Mouse (Mus musculus) CD4-positive, CD25-positive, alpha-beta regulatory T cell, adult 4 months (primary cell): ENCODE data around the gene Pogk. TPM values are rescaled to one million over a fixed set of nuclear protein-coding genes. Genes with fewer than 3 reads are reported as not detected.

Source experiments
- ATAC-seq: one replicate; pipeline ENCODE4 v1.8.0; 2017
- polyA plus RNA-seq, 2 experiments: library from polyadenylated mRNA; unstranded; fragments of 100-300 nt; shearing (Covaris generic); gene quantifications; one replicate each; pipeline ENCODE4 v1.2.1; 2017

Pogk gene
- polyA plus RNA-seq, result 1 to 10 TPM; 2.8 to 5.7 TPM

DNA sequence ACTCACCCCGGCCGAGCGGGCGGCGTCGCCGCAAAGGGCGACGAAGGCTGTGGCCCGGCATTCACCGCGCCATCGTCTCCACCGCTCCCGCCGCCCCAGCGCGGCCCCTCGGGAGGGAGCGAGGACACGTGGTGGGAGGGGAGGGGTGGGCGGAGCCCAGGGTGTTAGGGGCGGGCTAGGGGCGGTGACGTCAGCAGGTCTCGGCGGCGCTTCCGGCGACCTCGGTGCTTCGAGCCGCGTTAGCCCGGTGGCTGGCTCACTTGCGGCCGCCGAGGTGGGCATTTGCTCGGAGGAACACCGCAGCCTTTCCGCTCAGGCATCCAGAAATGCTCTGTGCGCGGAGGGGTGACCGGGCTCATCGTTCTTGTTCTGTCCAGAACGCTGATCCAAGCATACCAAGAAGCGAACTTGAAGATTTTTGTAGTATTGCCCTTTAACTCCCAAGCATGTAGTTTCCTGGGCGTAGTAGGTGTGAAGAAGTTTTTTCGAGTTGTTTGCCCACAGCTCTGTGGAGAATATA lies at the start of gene Pogk:
TSS of gene Pogk (minus strand) at position 163 of the 520 bp plus-strand sequence.
- peak; percentile 93 for ATAC-seq

DNA sequence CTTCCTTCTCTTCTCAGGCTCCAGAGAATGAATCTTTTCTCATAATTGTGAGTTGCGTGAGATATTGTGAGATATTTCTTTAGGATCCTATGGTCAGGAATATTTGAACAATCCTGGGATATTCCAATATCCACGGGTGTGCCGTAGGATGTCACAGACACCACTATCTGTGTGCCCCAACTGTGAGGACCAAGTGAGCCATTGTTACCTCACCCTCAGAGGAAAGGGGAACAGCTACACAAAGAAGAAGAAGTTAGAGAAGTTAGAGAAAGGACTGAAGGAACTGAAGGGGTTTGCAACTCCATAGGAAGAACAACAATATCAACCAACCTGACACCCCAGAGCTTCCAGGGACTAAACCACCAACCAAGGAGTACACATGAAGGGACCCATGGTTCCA lies 32.3 kb upstream of the Pogk start:
- ATAC-seq, result no peak

DNA sequence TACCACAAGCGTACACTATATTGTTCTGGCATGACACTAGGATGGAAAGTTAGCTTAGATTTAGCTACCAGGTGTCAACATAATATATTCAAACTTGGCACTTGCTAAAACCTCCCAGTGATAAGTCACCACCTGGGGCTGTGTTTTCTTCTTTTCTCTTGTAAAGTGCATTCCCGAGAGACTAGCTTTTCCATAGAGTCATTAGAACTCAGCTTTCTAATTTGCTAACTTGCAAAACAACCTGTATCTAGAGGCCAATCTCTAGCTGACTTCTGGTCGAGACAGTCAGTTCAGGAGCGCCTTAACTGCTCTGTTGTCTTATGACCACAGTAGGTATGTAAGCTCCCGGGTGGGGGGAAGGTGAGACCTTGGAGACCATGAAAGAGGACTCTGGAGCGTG lies 29.8 kb upstream of the Pogk start:
- ATAC-seq, result no peak

DNA sequence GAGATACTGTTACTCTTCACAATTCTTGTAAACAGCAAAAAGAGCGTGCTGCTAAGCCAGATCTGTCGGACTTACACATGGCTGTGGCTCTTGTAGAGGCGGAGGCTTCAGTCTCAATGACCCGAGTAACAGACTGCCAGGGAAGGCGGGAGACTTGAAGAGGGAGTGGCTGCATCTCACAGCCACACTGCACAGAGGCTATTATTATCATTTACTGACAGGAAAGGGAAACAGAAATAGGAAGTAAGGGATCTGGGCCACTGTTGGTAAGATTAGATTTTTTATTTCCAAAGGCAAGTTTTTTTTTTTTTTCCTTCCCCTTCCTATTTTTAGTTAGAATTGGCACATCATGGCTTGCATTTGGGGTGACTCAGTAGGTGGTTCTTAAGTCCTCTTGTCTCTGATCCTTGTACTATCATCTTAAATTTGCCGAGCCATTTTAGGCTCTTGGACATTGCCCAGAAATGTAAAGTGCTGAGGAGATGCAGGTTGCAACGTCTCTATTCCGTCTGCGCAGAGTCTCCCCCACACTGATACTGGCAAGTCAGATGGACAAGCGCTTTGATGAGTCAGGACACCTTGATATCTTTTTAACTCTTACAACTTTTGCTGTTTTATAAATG lies 20.3 kb upstream of the Pogk start:
- no peak for ATAC-seq

DNA sequence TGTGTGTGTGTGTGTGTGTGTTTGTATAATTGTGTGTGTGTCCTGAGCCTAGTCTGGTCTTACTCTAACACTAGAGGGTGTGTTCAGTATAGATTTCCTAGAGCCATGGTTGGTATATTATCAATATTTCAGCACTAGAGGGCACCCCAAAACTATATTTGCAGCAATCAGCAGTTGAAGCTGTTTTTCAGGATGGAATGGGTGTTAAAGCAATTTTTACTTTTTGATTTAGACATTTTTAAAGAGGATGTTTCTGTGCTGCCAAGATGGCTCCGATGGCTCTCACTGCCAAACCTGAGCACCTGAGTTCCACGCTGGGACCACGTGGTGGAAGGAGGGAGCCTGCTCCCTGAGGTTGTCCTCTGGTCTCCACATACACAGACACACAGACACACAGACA lies 19.4 kb upstream of the Pogk start:
- ATAC-seq, result no peak

DNA sequence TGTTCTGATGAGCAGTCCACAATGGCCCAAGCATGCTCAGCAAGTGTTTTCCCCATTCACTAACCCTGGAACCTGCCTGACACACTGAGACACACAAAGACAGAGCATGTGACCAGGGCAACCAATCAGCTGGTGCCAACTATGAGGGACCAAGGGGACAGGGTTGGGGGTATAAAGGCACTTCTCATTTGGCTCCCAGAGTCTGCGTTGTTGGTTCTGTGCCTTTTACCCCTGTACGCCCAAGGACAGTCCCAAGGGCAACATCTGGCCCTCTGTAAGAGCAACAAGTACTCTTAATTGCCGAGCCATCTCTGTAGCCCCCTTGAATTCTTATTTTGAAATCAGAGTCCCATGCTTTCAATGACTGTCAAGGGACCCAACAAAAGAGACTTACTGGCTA lies 2.6 kb upstream of the Pogk start:
- ATAC-seq, result no peak

DNA sequence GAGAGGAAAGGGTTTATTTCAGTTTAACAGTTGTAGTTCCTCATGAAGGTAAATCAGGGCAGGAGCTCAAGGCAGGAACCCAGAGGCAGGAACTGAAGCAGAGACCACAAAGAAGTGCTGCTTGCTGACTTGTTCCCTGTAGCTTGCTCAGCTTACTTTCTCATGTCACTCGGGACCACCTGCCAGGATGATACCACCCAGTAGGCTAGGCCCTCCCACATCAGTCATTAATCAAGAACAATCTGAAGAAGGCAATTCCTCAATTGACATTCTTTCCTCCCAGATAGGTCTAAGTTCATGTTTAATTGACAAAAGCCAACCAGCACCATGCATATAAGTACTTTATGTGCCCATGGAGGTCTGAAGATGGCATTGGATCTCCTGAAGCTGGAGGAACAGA lies 1.9 kb upstream of the Pogk start:
- ATAC-seq, result no peak

DNA sequence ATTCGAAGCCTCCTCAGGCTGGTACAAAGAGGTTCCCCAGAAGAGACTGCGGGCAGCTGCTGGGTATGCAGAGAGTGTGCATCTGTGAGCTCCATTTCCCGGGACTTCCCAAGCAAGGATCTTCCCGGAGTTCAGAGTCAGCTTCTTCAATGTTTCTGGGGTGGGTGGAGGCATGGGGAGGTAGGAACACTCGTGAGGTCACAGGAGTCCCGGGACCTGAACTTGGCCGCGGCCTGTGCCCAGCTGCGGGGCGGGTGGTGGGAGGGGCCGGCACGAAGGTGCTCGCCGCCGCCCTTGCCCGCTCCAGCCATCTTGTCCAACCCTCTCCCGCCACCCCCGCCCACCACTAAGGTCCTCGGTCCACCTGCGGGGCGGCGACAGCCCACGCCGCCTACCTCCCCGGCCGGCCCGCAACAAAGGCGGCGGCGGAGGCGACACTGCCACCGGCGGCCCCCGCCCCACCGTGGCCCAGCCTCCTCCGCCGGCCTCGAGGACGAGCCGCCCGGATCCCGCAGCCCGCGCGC lies 424 bp downstream of the Pogk start:
- ATAC-seq, result peak; percentile 24

DNA sequence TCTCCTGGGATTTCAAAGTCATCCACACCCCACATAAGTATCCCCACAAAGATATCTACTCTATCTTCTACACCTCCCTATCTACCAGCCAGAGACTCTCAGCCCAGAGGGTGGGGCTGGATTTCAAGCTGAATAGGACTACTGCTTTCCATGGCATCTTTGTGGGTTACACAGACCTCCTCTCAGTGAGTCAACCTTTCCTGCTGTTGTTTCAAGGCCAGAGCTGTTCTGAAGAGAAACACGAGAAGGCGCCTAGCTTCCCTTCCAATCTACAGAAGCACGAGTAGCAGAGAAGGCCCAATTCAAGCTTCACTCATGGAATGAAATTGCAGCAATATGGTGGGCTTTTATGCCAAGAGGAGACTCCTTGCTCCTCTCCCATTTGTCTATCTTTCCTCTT lies 5.8 kb downstream of the Pogk start:
- ATAC-seq, result no peak

DNA sequence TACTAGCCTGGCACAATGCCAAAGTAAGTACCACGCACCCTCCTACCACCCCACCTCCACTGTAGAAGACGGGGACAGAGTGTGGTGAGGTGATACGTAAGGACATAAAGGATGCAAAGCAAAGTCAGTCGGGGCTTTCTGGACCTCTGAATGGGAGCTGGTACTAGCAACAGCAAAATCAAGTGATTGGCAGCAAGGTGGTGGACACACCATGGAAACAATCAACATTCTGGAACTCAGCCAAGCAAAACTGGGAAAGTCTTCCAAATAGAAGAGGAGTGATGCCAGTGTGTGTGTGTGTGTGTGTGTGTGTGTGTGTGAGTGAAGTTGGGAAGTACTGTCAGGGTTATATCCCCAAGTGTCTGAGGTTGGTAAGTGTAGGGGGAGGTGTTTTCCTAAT lies 7.7 kb downstream of the Pogk start:
- no peak for ATAC-seq

DNA sequence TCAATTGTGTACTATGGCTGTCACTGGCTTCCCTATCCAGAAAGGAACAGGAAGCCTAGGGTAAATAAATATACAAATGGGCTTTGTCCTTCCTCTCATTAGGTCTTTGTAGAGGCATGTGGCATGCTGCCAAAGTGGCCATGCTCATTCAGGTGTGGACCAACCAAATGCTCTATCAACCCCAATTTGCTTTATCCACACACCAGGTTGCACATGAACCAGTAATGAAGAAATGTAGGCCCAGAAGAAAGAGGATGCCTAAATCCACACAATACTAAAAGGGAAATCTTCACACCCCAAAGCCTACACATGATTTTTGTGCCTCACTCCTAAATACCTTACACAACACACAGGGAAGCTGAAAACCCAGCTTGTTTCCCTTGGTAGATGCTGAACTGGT lies 8.2 kb downstream of the Pogk start:
- no peak for ATAC-seq

DNA sequence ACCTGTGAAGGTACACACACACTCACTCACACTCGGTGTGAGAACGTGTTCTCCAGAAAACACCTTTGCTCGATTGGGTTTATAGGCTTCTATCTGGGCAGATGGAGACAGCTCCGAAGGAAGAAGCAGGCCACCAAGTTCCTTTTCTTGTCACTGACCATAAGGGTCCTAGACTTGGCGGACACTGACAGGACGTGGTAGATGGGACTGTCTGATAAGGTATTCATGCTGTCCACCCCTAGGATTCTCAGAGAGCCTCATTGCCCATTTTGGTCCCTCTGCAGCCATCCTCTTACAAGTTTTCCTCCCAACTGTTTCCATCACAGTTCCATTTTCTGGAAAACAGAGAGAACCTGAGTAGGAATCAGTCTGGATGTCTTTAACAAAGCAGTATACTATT lies 13.3 kb downstream of the Pogk start:
- ATAC-seq, result no peak

DNA sequence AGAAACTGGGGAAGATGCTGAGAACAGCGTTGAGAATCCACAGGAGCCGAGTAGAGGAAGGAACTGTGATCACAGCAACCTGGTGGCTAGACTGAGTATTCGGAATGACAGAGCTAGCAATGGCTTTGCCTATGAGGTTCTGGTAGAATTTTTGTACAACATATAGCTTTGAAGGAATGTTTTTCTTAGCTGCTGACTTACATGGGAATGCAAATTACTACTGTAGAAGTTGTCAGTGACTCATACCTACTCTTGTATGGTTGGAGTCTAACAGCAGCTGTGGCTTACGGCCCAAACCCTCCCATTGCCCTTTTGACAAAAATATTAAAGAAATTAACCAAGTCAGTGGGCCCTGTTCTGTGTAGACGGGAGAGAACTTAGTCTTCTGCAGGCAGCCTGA lies 14.0 kb downstream of the Pogk start:
- ATAC-seq, result no peak

DNA sequence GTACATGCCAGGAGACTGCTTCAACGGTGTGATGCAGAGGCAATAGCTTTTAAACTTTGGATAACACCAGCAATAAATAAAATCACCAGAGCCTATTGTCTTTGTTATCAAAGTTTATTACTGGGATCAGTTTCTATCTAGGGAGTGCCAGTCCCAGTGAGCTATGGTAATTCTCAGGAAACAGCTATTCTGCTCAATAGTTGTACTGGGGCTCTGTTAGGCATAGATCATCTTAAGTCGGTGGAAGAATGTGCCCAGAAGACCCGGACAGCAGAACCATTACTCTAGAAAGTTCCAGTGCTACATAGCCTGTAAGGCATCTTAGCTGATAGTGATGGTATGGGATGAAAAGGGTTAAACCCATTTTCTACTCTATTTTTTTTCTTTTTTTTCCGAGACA lies 14.9 kb downstream of the Pogk start:
- ATAC-seq, result no peak

DNA sequence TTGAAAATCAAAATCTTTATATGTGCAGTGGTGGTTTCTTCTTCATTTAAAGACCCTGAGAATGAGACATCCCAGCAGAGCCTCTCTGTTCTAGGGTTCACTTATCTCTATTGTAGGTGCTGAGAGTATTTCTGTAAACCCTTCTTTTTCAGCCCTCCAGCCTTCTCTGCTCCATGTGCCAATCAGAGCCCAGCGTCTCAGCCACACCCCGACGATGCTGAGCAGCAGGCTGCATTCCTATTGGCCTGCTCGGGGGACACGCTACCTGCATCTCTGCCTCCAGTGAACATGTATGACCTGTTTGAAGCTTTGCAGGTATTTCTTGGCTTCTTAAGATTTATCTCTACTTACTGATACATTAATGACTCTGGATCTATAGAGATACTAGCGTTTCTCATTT lies 18.0 kb downstream of the Pogk start:
- ATAC-seq, result no peak

DNA sequence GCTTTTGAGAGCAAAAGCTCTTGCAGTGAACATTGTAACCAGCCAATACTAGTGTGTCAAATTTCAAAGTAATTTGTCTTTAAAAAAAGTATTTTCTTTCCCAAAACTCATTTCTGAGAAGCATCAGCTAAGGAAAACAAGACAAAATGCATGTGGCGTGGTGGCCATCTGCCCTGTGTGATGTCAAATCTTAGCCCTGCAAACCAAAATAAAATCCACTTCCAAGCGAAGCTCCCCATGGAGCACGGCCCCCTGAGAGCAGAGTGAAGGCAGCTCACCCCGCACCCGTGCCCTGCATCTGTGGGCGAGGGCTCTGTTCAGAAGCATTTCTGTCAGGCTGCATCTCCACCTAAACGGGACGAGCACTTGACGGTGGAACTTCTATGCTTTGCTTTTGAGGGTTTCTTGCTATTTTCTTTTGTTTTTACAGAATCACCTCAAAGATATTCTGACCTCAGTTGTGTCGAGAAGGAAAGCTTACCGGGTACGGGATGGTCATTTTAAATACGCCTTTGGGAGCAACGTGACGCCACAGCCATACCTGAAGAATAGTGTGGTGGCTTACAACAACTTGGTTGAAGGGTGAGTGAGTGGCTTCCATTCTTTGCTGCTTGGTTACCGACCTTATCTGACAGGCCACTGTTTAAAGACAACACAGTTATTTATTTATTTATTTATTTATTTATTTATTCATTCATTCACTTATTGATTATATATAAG lies 20.1 kb downstream of the Pogk start:
- ATAC-seq, result no peak

DNA sequence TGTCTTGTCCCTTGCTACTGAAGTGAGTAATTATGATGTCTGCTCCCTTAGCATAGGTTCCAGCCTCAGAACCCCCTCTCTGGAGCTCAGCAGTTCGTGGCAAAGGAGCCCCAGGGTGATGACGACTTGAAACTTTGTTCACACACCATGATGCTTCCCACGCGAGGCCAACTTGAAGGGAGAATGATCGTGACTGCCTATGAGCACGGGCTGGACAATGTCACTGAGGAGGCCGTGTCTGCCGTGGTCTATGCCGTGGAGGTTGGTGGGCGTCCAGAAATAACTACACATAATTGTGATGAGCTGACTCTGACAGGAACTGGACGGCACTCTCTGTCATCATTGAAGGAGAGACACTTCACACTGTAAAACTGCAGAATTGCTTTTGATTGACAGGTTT lies 21.2 kb downstream of the Pogk start:
- no peak for ATAC-seq

DNA sequence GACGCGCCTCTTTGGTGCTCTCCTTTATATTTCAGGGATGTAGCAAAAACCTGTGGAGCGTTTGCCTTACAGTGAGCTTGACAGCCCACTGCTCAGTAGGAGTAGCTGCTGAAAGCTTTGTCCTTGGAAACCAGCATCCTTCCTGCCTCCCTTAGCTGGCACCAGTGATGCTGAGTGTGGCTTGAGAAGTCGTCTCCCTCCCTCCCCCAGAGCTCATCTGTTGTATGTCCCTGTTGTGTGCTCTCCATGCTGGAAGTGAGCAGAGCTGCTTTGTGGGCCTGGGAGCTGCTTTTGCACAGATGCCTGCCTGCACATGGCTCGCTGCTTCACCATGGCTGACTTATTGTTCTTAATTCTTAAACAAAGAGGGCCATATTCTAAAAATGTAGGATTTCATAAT lies 24.2 kb downstream of the Pogk start:
- ATAC-seq, result no peak

DNA sequence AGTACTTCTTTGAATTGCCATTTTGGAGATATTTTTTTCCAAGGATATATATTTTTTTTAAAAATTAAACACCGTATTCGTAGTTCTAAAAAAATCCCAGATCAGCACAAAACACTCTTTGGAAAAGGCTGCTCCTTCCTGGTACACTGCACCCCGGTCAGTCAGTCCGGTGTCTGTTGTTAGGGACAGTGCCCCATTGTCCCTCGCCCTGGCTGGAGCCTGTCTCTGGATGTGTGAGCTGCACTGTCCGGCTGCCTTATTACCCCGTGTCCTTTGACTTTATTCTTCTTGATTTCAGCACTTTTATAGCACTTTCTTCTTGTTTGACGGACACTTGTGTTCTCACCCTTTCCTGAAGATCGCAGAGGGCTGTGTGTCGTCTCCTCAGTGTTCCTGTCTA lies 25.0 kb downstream of the Pogk start:
- ATAC-seq, result no peak

DNA sequence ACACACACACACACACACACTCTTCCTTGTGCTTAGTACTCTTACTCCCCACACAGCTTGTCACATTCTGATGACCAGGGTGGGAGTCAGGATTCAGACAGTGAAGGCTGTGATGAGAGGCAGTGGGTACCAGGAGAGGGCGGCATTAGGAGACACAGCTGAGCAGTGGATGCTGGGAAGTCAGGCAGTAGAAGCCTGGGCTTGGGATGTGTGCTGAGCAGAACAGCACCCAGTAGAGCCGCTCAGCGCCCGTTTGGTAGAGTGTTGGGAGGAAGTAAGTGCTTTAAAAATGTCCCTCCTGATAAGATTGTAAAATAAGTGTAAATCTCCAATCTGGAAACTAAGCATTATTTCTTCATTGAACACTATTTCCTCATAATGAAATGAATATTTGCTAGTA lies 27.0 kb downstream of the Pogk start:
- no peak for ATAC-seq

DNA sequence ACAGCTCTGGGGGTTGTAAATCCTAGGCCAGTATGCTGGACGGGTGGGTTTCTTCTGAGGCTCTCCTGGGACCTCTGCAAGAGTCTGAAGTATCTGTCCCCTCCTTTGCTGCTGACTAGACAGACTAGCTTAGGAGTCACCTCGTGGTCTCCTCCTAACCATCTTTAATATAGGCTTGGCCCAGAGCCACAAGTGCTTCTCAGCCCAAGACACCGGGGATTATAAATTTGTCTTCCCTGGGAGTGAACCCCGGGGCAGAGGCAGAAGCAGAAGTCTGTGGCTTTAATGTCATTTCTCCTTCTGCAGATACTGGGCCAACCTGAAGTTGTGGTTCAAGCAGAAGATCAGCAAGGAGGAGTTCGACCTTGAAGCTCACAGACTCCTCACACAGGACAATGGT lies 27.8 kb downstream of the Pogk start:
- ATAC-seq, result no peak

DNA sequence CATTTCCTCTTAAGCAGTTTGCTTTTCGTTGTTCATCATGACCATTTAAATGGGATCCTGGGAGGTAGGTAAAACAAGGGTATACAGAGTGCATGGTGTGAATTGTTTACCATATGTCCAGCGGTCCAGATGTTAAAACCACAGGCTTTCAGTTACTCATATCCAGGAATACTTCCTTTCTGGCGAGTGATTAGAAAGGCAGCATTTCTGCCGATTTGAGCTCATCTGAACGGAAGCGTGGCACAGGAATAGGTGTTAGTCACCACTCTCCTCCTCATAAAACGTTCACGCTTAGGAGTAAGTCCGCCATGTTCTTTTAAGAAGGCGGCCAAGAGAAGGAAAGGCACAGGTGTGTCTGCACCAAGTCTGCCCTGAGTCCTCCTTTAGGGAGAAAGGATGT lies 28.3 kb downstream of the Pogk start:
- no peak for ATAC-seq

DNA sequence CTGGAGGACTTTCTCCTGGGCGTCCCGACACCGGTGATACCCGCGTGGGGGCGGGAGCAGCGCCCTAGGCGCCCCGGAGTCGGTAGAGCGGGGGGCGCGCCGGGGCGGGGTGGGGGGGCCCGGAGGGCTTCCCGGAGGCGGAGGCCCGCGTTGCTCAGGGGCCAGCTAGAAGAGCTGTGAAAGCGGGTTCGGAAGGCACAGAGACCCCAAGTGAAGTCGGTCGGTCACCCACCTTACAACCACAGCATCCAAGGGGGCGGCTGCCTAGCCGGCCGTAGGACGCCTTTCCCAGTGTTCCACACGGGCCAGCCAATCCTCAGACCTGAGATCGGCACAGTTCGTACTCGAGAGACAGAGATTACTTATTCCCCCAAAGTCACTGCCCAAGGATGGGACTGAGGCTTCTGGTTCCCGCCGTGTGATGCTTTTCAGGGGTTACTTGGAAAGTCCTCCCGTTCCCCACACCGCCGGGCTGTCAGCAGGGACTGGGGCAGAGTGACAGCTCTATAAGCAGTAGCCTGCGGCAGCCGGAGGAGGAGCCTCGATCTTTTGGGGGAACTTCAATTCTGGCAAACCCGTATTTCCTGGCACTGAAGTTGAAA lies 29.9 kb downstream of the Pogk start:
- ATAC-seq, result peak; percentile 62
